ENCODE assay signal across 29 mouse cellular contexts in the genomic region with DNA sequence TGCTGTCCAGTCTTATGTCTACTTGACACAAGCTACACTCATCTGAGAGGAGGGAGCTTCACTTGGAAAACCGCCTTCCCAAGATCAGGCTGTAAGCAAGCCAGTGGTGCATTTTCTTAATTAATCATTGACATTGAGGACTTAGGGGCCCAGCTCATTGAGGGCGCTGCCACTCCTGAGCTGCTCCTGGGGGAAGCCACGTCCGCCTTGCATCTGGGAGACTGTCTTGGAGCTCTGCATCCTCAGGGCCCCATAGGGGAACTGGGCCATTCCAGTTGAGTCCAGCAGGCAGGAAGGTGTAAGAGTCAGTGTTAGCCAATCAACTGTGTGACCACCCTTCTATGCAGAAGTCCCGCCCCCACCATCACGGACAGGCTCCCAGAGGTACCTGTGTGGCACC. TPM values are rescaled to one million over a fixed set of nuclear protein-coding genes. Genes with fewer than 3 reads are reported as not detected.
A peak's percentile ranks its signal among the peaks of the same experiment; 100 is the strongest.
DNase-seq lines count a peak whose midpoint lies in the region; ATAC-seq and TF ChIP-seq lines count a peak whose summit lies in the region.
"Had no signal": no experiment of that assay in that cellular context is flagged by ENCODE, and none has a peak within 500 bp of the region (broad histone marks: within the 10 kb centered on the region; RNA-seq: fewer than 3 reads in every experiment).

No protein-coding gene starts in this region.

- no peaks in the 10 kb centered on the region for H3K9me3 ChIP-seq in intestine, embryonic 15.5 days
- no peaks in the 10 kb centered on the region for H3K9me3 ChIP-seq in kidney, embryonic 16.5 days (ENCODE audit: low read length)
- H3K9me3 ChIP-seq: forebrain, embryonic 13.5 days; heart, embryonic 10.5 days; heart, embryonic 15.5 days; hindbrain, embryonic 12.5 days; limb, embryonic 10.5 days; limb, embryonic 15.5 days; liver, embryonic 13.5 days had no signal

- 69% methylated on average over 6 of the region's 6 CpGs for WGBS in intestine, embryonic 15.5 days
- WGBS in kidney, adult 2 months: 56% methylated on average over 6 of the region's 6 CpGs
- WGBS in kidney, embryonic 16.5 days: 64% methylated on average over 6 of the region's 6 CpGs

- H3K36me3 ChIP-seq in intestine, embryonic 15.5 days: peaks cover 35% of the 10 kb centered on the region
- H3K36me3 ChIP-seq in kidney, adult 2 months (ENCODE audit: control insufficient read depth, insufficient read depth, low read length): peaks cover 1% of the 10 kb centered on the region; the same call in 1 of the 2 replicates
- H3K36me3 ChIP-seq in kidney, embryonic 16.5 days (ENCODE audit: insufficient read depth, low read length): peaks cover 46% of the 10 kb centered on the region

- no peaks in the 10 kb centered on the region for H3K27me3 ChIP-seq in intestine, embryonic 15.5 days (replicated peaks)
- H3K27me3 ChIP-seq in kidney, adult 2 months (replicated peaks; ENCODE audit: control insufficient read depth, insufficient read depth, low read length): no peaks in the 10 kb centered on the region
- no peaks in the 10 kb centered on the region for H3K27me3 ChIP-seq in kidney, embryonic 16.5 days (ENCODE audit: insufficient read depth, low read length)
- H3K27me3 ChIP-seq: forebrain, embryonic 13.5 days; heart, embryonic 15.5 days; hindbrain, embryonic 12.5 days; limb, embryonic 15.5 days; liver, embryonic 13.5 days; Patski had no signal

- peak; percentile 88 for ATAC-seq in intestine, embryonic 15.5 days
- ATAC-seq in kidney, embryonic 16.5 days (ENCODE audit: low FRiP score, low TSS enrichment): peak; percentile 84
- ATAC-seq: forebrain, embryonic 13.5 days; hindbrain, postnatal 0 days; Patski had no signal

- no peaks in the 10 kb centered on the region for H3K4me1 ChIP-seq in intestine, embryonic 15.5 days (replicated peaks)
- peaks cover 14% of the 10 kb centered on the region; the same call in 1 of the 2 replicates for H3K4me1 ChIP-seq in kidney, adult 2 months (ENCODE audit: control insufficient read depth, insufficient read depth, low read length)
- H3K4me1 ChIP-seq in kidney, embryonic 16.5 days (ENCODE audit: insufficient read depth, low read length): peaks cover 25% of the 10 kb centered on the region
- H3K4me1 ChIP-seq: heart, embryonic 15.5 days; limb, embryonic 10.5 days; limb, embryonic 15.5 days had no signal

- H3K4me3 ChIP-seq in intestine, embryonic 15.5 days (replicated peaks): no peak overlapping the region
- no peak overlapping the region for H3K4me3 ChIP-seq in kidney, adult 2 months (ENCODE audit: insufficient read depth, low read depth, low read length)
- no peak overlapping the region for H3K4me3 ChIP-seq in kidney, embryonic 16.5 days (ENCODE audit: low read length)
- H3K4me3 ChIP-seq: forebrain, embryonic 13.5 days; heart, embryonic 10.5 days; heart, embryonic 15.5 days; hindbrain, embryonic 12.5 days; limb, embryonic 10.5 days; limb, embryonic 15.5 days; liver, embryonic 13.5 days had no signal

- no peak overlapping the region for H3K27ac ChIP-seq in intestine, embryonic 15.5 days
- no peak overlapping the region for H3K27ac ChIP-seq in kidney, adult 2 months (ENCODE audit: insufficient read depth, low read depth, low read length)
- H3K27ac ChIP-seq in kidney, embryonic 16.5 days (ENCODE audit: low read length): peak overlapping the region; percentile 46; the same call in 1 of the 2 replicates
- H3K27ac ChIP-seq: forebrain, embryonic 13.5 days; heart, embryonic 10.5 days; heart, embryonic 15.5 days; hindbrain, embryonic 12.5 days; hindbrain, postnatal 0 days; limb, embryonic 10.5 days; limb, embryonic 15.5 days; liver, embryonic 13.5 days; macrophage; stomach, postnatal 0 days had no signal

- no peak overlapping the region for H3K4me2 ChIP-seq in intestine, embryonic 15.5 days (replicated peaks)
- H3K4me2 ChIP-seq in kidney, embryonic 16.5 days (replicated peaks; ENCODE audit: low read depth, low read length): no peak overlapping the region
- H3K4me2 ChIP-seq: forebrain, embryonic 13.5 days; heart, embryonic 15.5 days; hindbrain, embryonic 12.5 days; limb, embryonic 15.5 days; liver, embryonic 13.5 days had no signal

- TF ChIP-seq CTCF in kidney, adult 2 months (conservative IDR thresholded peaks at IDR 0.05; ENCODE audit: insufficient read depth, insufficient read length, low read depth, low read length): no peak

- peak; percentile 72 for DNase-seq in kidney, adult 2 months
- peak; percentile 37 to 64 for DNase-seq in kidney, postnatal 36 days
- DNase-seq in cerebellum, postnatal 25 days: no peak
- no peak for DNase-seq in thymus, adult 18-20 months
- no peak for DNase-seq in cerebellum, adult 11-12 months
- DNase-seq in cerebellum, adult 18-20 months: no peak
- DNase-seq: adrenal gland, postnatal 25 days; cerebellum, adult 2 months; cerebellum, postnatal 36 days; gastrocnemius, postnatal 10 days; liver, embryonic 13.5 days; lung, adult 2 months; lung, postnatal 10 days; midbrain, embryonic 14.5 days; right cerebral cortex, postnatal 4 days; thymus, adult 2 months; thymus, postnatal 4 days had no signal

- TF ChIP-seq POLR2A in kidney, adult 2 months (IDR thresholded peaks at IDR 0.05; ENCODE audit: low read depth, low read length): no peak

- no peak overlapping the region for H3K9ac ChIP-seq in intestine, embryonic 15.5 days
- no peak overlapping the region for H3K9ac ChIP-seq in kidney, embryonic 16.5 days (replicated peaks; ENCODE audit: low read length)
- H3K9ac ChIP-seq: forebrain, embryonic 13.5 days; heart, embryonic 15.5 days; hindbrain, embryonic 12.5 days; limb, embryonic 15.5 days; liver, embryonic 13.5 days had no signal

RNA-seq across cellular contexts. Expression of gene Elmo2, which starts 18.5 kb away (rescaled TPM):
- 58.1 and 63.0 TPM in 2 replicates for polyA plus RNA-seq in intestine, embryonic 15.5 days (2015; fragmentation: Nextera tagmentation; extraction: Ambion mirVana)
- polyA plus RNA-seq in kidney, adult 2 months (2012; rRNA removed): 56.3 and 59.9 TPM in 2 replicates
- 88.4 and 93.7 TPM in 2 replicates for polyA plus RNA-seq in kidney, embryonic 16.5 days (2015; fragmentation: Nextera tagmentation; extraction: Ambion mirVana)

RNA-seq across cellular contexts. Expression of gene Slc35c2, which starts 20.1 kb away (rescaled TPM):
- polyA plus RNA-seq in intestine, embryonic 15.5 days (2015; fragmentation: Nextera tagmentation; extraction: Ambion mirVana): 83.6 and 98.3 TPM in 2 replicates
- polyA plus RNA-seq in kidney, adult 2 months (2012; rRNA removed): 64.1 and 69.8 TPM in 2 replicates
- polyA plus RNA-seq in kidney, embryonic 16.5 days (2015; fragmentation: Nextera tagmentation; extraction: Ambion mirVana): 62.4 and 62.8 TPM in 2 replicates

Comparison
In these comparisons a context has a peak if more than half of its experiments do, and no peak if none do; other contexts are left out.
1. DNase-seq: peak in kidney, adult 2 months (single experiment) and kidney, postnatal 36 days (2 of 2); none in cerebellum, postnatal 25 days (0 of 2), thymus, adult 18-20 months (0 of 2), cerebellum, adult 11-12 months (single experiment) and cerebellum, adult 18-20 months (0 of 2).